Mouse (Mus musculus) urinary bladder, postnatal 36 days (tissue): ENCODE data around the gene Vmn1r128.
"Not testable (repeated sequence)": the region's sequence is repeated elsewhere in the genome, so short reads cannot be mapped to it uniquely, and the experiment has no call there.

Experiments
- DNase-seq, 2 experiments: peaks; one replicate each; pipeline ENCODE4 v3.0.0; 2022; ENCODE audit warnings: low spot score in 2 of 2, mixed read lengths in 1 of 2

Vmn1r128 gene

GRCm38 (mm10) chr7:21349073-21349472, at the start of gene Vmn1r128:
Gene Vmn1r128 (plus strand): TSS chr7:21349373.
- DNase-seq = not testable (repeated sequence)

- not testable (repeated sequence) for DNase-seq
These were observed 47.8 kb upstream of the Vmn1r128 start, which contains the start of gene Vmn1r126 for GRCm38 (mm10) chr7:21301367-21301766. Gene Vmn1r126 (minus strand): TSS chr7:21301467.

GRCm38 (mm10) chr7:21319761-21320160, 29.4 kb upstream of the Vmn1r128 start, which contains the start of gene Vmn1r127:
Gene Vmn1r127 (minus strand): TSS chr7:21319861.
- not testable (repeated sequence) for DNase-seq

DNA sequence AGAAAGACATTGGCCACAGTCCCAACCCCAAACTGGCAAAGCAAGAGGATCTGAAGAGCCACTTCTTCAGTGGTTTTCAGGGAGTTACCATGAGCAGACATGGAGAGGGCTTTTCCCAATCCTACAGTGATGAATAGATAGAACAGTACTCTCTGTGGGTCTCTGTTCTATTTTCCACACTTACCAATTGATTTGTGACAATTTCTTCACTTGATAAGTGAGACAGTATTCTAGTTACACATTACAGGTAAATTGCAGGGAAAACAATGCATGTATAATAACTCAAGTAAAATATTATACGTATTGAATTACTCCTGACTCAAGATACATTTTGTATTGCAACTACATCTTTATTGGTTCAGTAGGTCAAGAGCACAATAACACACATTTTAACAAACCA, 12.0 kb downstream of the Vmn1r128 start, which contains the start of gene Vmn1r129:
Gene Vmn1r129, minus strand, starts transcription at position 101 of the 400 bp plus-strand sequence.
- not testable (repeated sequence) for DNase-seq
